Mouse (Mus musculus): ENCODE results near the gene Nhs. TPM values are rescaled to one million over a fixed set of nuclear protein-coding genes. Genes with fewer than 3 reads are reported as not detected.

The Nhs gene
- polyA plus RNA-seq (2012) = not detected in 2 replicates

- TF ChIP-seq GATA1 (IDR thresholded peaks at IDR 0.05; ENCODE audit: low read length) = no peak
Measured at GRCm38 (mm10) chrX:162159637-162160611, at the start of gene Nhs. Gene Nhs (minus strand): TSS chrX:162159730.

DNA sequence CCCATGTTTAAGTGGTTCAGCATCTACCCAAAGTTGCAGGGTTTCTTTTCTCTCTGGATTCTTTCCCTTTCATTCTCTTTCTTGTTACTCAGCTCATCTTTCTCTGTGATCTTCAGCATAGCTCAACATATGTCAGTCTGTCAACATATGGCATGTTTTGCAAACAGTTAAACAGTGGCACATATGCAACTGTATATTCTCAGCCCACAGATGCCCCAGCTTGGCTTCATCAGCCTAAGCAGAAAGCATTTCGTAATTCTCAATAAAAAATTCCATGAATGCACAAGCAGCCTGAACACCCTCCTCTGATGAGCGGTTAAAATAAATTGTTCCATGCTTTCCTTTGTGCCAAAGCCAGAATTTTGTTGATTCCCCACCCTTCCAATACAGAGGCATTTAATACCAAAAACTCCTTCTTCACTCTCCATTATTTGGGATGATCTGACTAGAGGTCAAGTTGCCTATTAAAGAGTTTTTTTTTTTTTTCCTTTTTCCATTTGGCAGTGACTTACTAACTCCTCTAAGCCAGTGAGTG, 46.9 kb upstream of the Nhs start:
- no peak for TF ChIP-seq GATA1 (IDR thresholded peaks at IDR 0.05; ENCODE audit: low read length)

- no peak for TF ChIP-seq GATA1 (IDR thresholded peaks at IDR 0.05; ENCODE audit: low read length)
Measured at GRCm38 (mm10) chrX:162158743-162159636, 540 bp downstream of the Nhs start.

DNA sequence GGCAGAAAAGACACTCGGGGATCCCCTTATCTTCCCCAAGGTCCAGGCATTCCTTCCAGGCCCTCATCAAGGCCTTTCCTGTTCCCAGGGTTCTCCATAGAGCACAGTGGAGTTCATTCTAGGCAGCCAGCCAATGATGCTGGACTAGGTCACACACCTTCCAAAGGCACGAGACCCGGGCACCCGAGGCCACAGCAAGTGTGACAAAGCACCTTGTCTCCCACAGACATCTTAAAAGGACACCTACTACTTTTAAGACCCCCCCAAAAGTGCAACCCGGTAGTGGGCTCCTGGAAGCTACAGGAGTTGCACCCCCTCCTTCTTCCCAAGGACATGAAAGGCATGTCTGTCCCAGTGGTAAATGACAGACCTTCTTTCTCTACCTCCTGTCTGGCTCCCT, 1.4 kb downstream of the Nhs start:
- TF ChIP-seq GATA1 (IDR thresholded peaks at IDR 0.05; ENCODE audit: low read length) = no peak

- TF ChIP-seq GATA1 (IDR thresholded peaks at IDR 0.05; ENCODE audit: low read length) = no peak
Measured at GRCm38 (mm10) chrX:162137807-162138206, 21.7 kb downstream of the Nhs start.

- TF ChIP-seq GATA1 (IDR thresholded peaks at IDR 0.05; ENCODE audit: low read length) = no peak
Measured at GRCm38 (mm10) chrX:162113257-162113656, 46.3 kb downstream of the Nhs start.

GRCm38 (mm10) chrX:162102802-162103434, 56.6 kb downstream of the Nhs start:
- no peak for TF ChIP-seq GATA1 (IDR thresholded peaks at IDR 0.05; ENCODE audit: low read length)

DNA sequence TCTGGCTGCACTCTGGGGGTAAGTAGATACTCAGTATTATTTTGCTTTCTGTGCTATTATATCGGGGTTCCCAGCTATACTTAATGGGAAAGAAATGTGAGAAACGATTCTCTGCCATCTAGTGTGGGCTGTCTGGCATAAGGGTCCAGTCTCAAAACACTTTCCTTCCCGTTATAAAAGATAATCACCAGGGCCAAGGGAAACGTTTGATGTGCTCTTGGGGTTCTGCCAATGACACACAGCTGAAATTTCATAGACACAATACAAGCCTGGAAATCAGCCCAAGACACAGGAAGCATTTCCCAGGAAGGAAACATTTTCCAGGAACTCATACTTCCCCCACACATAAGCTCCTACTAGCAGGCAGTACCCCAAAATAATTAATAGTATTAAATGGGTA, 61.2 kb downstream of the Nhs start:
- no peak for TF ChIP-seq GATA1 (IDR thresholded peaks at IDR 0.05; ENCODE audit: low read length)

GRCm38 (mm10) chrX:162087291-162087690, 72.2 kb downstream of the Nhs start:
- TF ChIP-seq GATA1 (IDR thresholded peaks at IDR 0.05; ENCODE audit: low read length) = no peak

DNA sequence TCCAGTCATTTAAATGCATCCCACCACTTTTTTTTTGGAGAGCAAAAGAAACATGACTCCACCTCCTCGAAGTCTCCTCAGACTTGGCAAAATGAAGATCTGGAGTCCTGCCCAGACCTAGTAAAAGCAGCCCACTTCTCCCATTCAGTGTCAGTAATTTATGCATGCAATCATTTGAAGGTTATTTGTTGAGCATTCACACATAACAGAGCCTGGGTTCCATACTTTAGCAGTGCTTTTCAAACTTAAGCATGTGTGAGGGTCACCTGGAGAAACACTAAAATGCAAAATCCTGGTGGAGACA, 73.7 kb downstream of the Nhs start:
- no peak for TF ChIP-seq GATA1 (IDR thresholded peaks at IDR 0.05; ENCODE audit: low read length)

DNA sequence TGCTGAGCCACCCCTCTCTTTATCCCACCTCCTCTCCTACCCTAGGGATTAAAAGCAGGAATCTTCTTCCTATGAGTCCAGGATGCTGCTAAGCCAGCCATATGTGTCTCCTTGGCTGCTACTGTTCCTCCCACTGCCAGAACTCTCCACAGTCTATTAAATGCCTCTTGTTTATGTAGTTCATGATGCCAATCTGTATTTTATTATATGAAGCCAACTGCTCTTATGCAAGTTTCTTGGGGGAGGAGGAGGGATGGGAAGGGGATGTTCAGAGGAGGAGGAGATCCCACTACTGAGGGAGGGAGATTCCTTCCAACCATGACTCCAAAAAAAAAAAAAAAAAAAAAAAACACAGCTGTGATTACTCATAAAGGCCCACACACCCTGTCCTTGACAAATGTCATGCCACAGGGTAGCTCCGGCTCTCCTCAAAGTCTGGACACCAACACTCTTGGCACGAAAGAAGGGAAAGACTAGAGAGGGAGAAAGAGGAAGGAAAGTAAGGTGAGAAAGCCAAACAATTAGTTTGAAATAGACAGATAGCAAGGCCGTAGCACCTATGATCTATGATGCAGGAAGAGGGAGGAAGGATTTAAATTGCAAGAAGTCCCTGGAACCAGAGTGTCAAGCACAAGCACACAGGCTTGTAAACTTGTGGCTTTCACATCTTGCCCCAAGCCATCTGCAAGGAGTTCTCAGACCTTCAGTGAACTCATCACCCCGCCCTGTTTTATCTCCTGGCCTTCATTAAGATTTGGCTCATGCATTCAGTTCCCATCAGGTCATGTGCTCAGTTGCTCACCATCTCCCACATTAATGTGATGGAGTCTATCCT, 74.3 kb downstream of the Nhs start:
- TF ChIP-seq GATA1 (IDR thresholded peaks at IDR 0.05; ENCODE audit: low read length) = no peak

DNA sequence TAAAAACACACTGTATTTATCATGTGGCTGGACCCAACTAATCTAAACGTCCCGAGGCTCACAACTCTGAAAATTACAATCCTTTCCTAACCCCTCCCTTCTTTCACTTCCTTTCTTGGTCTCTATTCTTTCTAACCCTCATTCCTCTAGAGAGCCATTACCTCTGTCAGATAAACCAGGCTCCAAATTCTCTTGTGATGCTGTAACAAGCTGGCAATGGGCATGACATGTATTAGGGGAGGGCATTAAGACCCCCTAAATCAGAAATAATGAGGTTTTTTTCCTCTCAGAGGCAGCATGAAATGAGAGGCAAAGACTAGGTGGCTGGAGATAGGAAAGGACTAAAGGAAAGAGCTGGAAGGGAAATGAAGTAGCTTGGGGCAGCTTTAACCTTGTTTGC, 96.4 kb downstream of the Nhs start:
- no peak for TF ChIP-seq GATA1 (IDR thresholded peaks at IDR 0.05; ENCODE audit: low read length)

GRCm38 (mm10) chrX:162055635-162056034, 103.9 kb downstream of the Nhs start:
- no peak for TF ChIP-seq GATA1 (IDR thresholded peaks at IDR 0.05; ENCODE audit: low read length)

GRCm38 (mm10) chrX:162053566-162053965, 106.0 kb downstream of the Nhs start:
- TF ChIP-seq GATA1 (IDR thresholded peaks at IDR 0.05; ENCODE audit: low read length) = no peak

GRCm38 (mm10) chrX:162052534-162052933, 107.0 kb downstream of the Nhs start:
- no peak for TF ChIP-seq GATA1 (IDR thresholded peaks at IDR 0.05; ENCODE audit: low read length)
